Mouse (Mus musculus): ENCODE measurements at regions not wholly inside any gene's neighbourhood (a gene's known extent, or its start where the extent isn't known, plus 50 kb on each side); places are given as distances from the start of the nearest gene placed in this dataset.

- H3K27ac ChIP-seq (ENCODE audit: insufficient read depth, low read length): no peak overlapping the region
- no peak for TF ChIP-seq POLR2A (IDR thresholded peaks at IDR 0.05; ENCODE audit: extremely low read depth, insufficient read depth, low read length)
- no peak for TF ChIP-seq CTCF (IDR thresholded peaks at IDR 0.05; ENCODE audit: extremely low read depth, insufficient read depth, low read length)
- no peak overlapping the region for H3K4me3 ChIP-seq (ENCODE audit: insufficient read depth, low read length)
- no peaks in the 10 kb centered on the region; the same call in 1 of the 2 replicates for H3K4me1 ChIP-seq (ENCODE audit: control insufficient read depth, insufficient read depth, low read length)
Observed at GRCm38 (mm10) chr15:61707952-61708351, 785.1 kb upstream of the A1bg start.

GRCm38 (mm10) chr15:61692679-61693078 is 769.9 kb upstream of the A1bg start:
- TF ChIP-seq CTCF (IDR thresholded peaks at IDR 0.05; ENCODE audit: extremely low read depth, insufficient read depth, low read length): no peak
- TF ChIP-seq POLR2A (IDR thresholded peaks at IDR 0.05; ENCODE audit: extremely low read depth, insufficient read depth, low read length): no peak
- Histone ChIP-seq H3K4me1 (ENCODE audit: control insufficient read depth, insufficient read depth, low read length) (no peaks in the 10 kb centered on the region), H3K4me3 (ENCODE audit: insufficient read depth, low read length) (no peak overlapping the region), H3K27ac (ENCODE audit: insufficient read depth, low read length) (no peak overlapping the region)

GRCm38 (mm10) chr15:61690425-61690824 is 767.6 kb upstream of the A1bg start:
- TF ChIP-seq POLR2A (IDR thresholded peaks at IDR 0.05; ENCODE audit: extremely low read depth, insufficient read depth, low read length) (no peak), CTCF (IDR thresholded peaks at IDR 0.05; ENCODE audit: extremely low read depth, insufficient read depth, low read length) (no peak)
- Histone ChIP-seq H3K4me1 (ENCODE audit: control insufficient read depth, insufficient read depth, low read length) (no peaks in the 10 kb centered on the region), H3K27ac (ENCODE audit: insufficient read depth, low read length) (no peak overlapping the region), H3K4me3 (ENCODE audit: insufficient read depth, low read length) (no peak overlapping the region)

- H3K4me1 ChIP-seq (ENCODE audit: control insufficient read depth, insufficient read depth, low read length): no peaks in the 10 kb centered on the region
- H3K4me3 ChIP-seq (ENCODE audit: insufficient read depth, low read length): no peak overlapping the region
- TF ChIP-seq CTCF (IDR thresholded peaks at IDR 0.05; ENCODE audit: extremely low read depth, insufficient read depth, low read length) (no peak), POLR2A (IDR thresholded peaks at IDR 0.05; ENCODE audit: extremely low read depth, insufficient read depth, low read length) (no peak)
- H3K27ac ChIP-seq (ENCODE audit: insufficient read depth, low read length): no peak overlapping the region
Observed at GRCm38 (mm10) chr15:61689776-61690397, 767.1 kb upstream of the A1bg start.

GRCm38 (mm10) chr15:61682968-61683367 is 760.2 kb upstream of the A1bg start:
- Histone ChIP-seq H3K4me3 (ENCODE audit: insufficient read depth, low read length) (no peak overlapping the region), H3K27ac (ENCODE audit: insufficient read depth, low read length) (no peak overlapping the region), H3K4me1 (ENCODE audit: control insufficient read depth, insufficient read depth, low read length) (no peaks in the 10 kb centered on the region)
- TF ChIP-seq POLR2A (IDR thresholded peaks at IDR 0.05; ENCODE audit: extremely low read depth, insufficient read depth, low read length) (no peak), CTCF (IDR thresholded peaks at IDR 0.05; ENCODE audit: extremely low read depth, insufficient read depth, low read length) (no peak)

GRCm38 (mm10) chr15:61670556-61670955 is 747.7 kb upstream of the A1bg start:
- Histone ChIP-seq H3K27ac (ENCODE audit: insufficient read depth, low read length) (no peak overlapping the region), H3K4me3 (ENCODE audit: insufficient read depth, low read length) (no peak overlapping the region), H3K4me1 (ENCODE audit: control insufficient read depth, insufficient read depth, low read length) (no peaks in the 10 kb centered on the region)
- TF ChIP-seq CTCF (IDR thresholded peaks at IDR 0.05; ENCODE audit: extremely low read depth, insufficient read depth, low read length): no peak
- TF ChIP-seq POLR2A (IDR thresholded peaks at IDR 0.05; ENCODE audit: extremely low read depth, insufficient read depth, low read length): no peak

- no peak overlapping the region for H3K4me3 ChIP-seq (ENCODE audit: insufficient read depth, low read length)
- H3K4me1 ChIP-seq (ENCODE audit: control insufficient read depth, insufficient read depth, low read length): no peaks in the 10 kb centered on the region
- TF ChIP-seq CTCF (IDR thresholded peaks at IDR 0.05; ENCODE audit: extremely low read depth, insufficient read depth, low read length) (no peak), POLR2A (IDR thresholded peaks at IDR 0.05; ENCODE audit: extremely low read depth, insufficient read depth, low read length) (no peak)
- H3K27ac ChIP-seq (ENCODE audit: insufficient read depth, low read length): no peak overlapping the region
Observed at GRCm38 (mm10) chr15:61660581-61660980, 737.8 kb upstream of the A1bg start.

- Histone ChIP-seq H3K4me1 (ENCODE audit: control insufficient read depth, insufficient read depth, low read length) (no peaks in the 10 kb centered on the region), H3K4me3 (ENCODE audit: insufficient read depth, low read length) (no peak overlapping the region), H3K27ac (ENCODE audit: insufficient read depth, low read length) (no peak overlapping the region)
- TF ChIP-seq POLR2A (IDR thresholded peaks at IDR 0.05; ENCODE audit: extremely low read depth, insufficient read depth, low read length) (no peak), CTCF (IDR thresholded peaks at IDR 0.05; ENCODE audit: extremely low read depth, insufficient read depth, low read length) (no peak)
Observed at GRCm38 (mm10) chr15:61656951-61657350, 734.1 kb upstream of the A1bg start.

GRCm38 (mm10) chr15:61654846-61655245 is 732.0 kb upstream of the A1bg start:
- H3K4me1 ChIP-seq (ENCODE audit: control insufficient read depth, insufficient read depth, low read length): no peaks in the 10 kb centered on the region
- TF ChIP-seq POLR2A (IDR thresholded peaks at IDR 0.05; ENCODE audit: extremely low read depth, insufficient read depth, low read length) (no peak), CTCF (IDR thresholded peaks at IDR 0.05; ENCODE audit: extremely low read depth, insufficient read depth, low read length) (no peak)
- H3K4me3 ChIP-seq (ENCODE audit: insufficient read depth, low read length): no peak overlapping the region
- H3K27ac ChIP-seq (ENCODE audit: insufficient read depth, low read length): no peak overlapping the region

GRCm38 (mm10) chr15:61653853-61654252 is 731.0 kb upstream of the A1bg start:
- no peak overlapping the region for H3K4me3 ChIP-seq (ENCODE audit: insufficient read depth, low read length)
- no peak overlapping the region for H3K27ac ChIP-seq (ENCODE audit: insufficient read depth, low read length)
- TF ChIP-seq POLR2A (IDR thresholded peaks at IDR 0.05; ENCODE audit: extremely low read depth, insufficient read depth, low read length): no peak
- no peak for TF ChIP-seq CTCF (IDR thresholded peaks at IDR 0.05; ENCODE audit: extremely low read depth, insufficient read depth, low read length)
- H3K4me1 ChIP-seq (ENCODE audit: control insufficient read depth, insufficient read depth, low read length): no peaks in the 10 kb centered on the region
